Mouse (Mus musculus): ENCODE measurements at regions not wholly inside any gene's neighbourhood (a gene's known extent, or its start where the extent isn't known, plus 50 kb on each side); places are given as distances from the start of the nearest gene placed in this dataset.

- TF ChIP-seq CTCF (IDR thresholded peaks at IDR 0.05; ENCODE audit: insufficient read depth, low read depth, low read length) (no peak), POLR2A (IDR thresholded peaks at IDR 0.05; ENCODE audit: insufficient read depth, low read depth, low read length) (no peak)
Measured at GRCm38 (mm10) chr3:41233439-41233838, 150.6 kb upstream of the Pgrmc2 start.
